Mouse (Mus musculus): Measurements from ENCODE around the gene Hdac10.

DNA sequence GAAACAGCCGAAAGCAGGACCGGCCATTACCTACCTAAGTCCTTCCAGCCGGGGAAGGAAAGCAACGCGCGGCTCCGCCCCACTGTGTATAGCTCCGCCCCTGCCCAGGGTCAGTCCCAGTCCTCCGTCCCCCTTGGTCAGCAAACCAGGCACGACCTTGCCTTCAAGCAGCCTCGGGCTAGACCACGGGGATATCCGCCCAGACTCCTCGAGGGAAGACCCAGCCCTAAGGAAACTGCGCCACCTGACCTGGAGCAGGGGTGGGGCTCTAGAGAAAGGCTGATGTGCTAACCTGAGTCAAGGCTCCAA is 45.4 kb upstream of the Hdac10 start:
- TF ChIP-seq POLR2A (IDR thresholded peaks at IDR 0.05; ENCODE audit: insufficient read length, low read depth) (no peak), POLR2AphosphoS2 (IDR thresholded peaks at IDR 0.05; ENCODE audit: insufficient read length, low read depth) (no peak), MYOD1 (IDR thresholded peaks at IDR 0.05; ENCODE audit: control insufficient read depth in 1 of 3, insufficient read length in 2 of 3, low read depth in 2 of 3) (no peak), USF1 (IDR thresholded peaks at IDR 0.05; ENCODE audit: low read depth) (no peak), TCF3 (IDR thresholded peaks at IDR 0.05; ENCODE audit: insufficient read length, low read depth) (no peak), MAX (IDR thresholded peaks at IDR 0.05; ENCODE audit: low read depth) (no peak), REST (IDR thresholded peaks at IDR 0.05; ENCODE audit: insufficient read depth, insufficient read length) (no peak), E2F4 (IDR thresholded peaks at IDR 0.05; ENCODE audit: insufficient read depth) (no peak), MYOG (IDR thresholded peaks at IDR 0.05; ENCODE audit: control insufficient read depth in 1 of 3, insufficient read depth in 1 of 3, insufficient read length in 2 of 3, low read depth in 2 of 3) (no peak), CEBPB (IDR thresholded peaks at IDR 0.05; ENCODE audit: insufficient read depth, poor library complexity, severe bottlenecking) (no peak), TCF12 (IDR thresholded peaks at IDR 0.05; ENCODE audit: insufficient read depth, poor library complexity, severe bottlenecking) (no peak)
